Mouse (Mus musculus) R1 (cell line): ENCODE results near the gene Mrpl45.
"Not testable (repeated sequence)": the region's sequence is repeated elsewhere in the genome, so short reads cannot be mapped to it uniquely, and the experiment has no call there.

Experiments
- DNase-seq: peaks from one replicate; pipeline ENCODE4 v3.0.0-alpha.2; 2018; ENCODE audit warnings: low read depth, low spot score

Gene Mrpl45

DNA sequence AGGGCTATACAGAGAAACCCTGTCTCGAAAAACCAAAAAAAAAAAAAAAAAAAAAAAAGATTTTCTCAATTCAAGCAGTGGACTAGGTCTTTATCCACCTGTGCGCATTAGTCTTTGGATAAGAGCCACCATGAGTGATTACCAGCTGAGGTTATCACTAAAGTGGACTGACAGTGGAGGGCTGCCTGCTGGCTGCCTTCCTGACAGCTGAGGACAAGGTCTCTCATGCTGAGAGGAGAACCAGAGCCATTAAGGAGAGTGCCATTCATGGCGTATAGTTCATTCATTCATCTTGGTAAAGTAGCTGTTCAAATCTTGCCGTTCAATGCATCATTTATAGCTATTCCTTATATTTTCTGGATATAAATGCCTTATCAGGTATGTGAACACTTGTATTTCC lies 19.0 kb upstream of the Mrpl45 start:
- no peak for DNase-seq

DNA sequence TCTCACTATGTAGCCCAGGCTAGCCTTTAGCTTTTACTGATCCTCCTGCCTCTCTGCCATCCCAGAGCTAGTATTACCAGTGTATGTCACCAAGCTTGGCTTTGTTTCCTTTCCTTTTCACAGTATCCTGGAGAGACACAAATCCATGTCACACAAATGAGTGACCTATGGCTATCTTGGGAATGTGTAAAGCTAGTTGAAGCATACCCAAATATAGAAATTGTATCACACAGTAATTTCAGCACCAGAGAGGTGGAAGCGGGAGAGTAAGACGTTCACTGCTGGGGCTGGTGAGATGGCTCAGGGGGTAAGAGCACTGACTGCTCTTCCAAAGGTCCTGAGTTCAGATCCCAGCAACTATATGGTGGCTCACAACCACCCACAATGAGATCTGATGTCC lies 15.6 kb upstream of the Mrpl45 start:
- no peak for DNase-seq

DNA sequence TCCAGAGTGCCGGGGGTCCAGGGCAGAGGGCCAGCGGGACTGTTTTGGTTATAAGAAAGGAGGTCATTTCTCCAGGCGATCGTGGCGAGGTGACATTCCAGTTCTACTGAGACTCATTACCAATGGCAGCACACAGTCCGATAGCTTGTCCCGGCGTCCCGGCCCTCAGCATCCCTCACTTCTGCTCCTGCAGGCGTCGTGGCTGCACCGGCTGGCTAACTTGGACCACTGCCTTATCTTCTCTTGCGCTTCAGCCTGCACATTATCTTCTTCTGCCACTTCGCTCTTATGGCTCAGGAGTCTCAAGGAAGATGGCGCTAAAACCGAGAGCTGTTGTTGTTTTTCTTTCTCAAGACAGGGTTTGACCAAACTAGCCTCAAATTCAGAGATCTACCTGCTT lies 14.1 kb upstream of the Mrpl45 start:
- no peak for DNase-seq

DNA sequence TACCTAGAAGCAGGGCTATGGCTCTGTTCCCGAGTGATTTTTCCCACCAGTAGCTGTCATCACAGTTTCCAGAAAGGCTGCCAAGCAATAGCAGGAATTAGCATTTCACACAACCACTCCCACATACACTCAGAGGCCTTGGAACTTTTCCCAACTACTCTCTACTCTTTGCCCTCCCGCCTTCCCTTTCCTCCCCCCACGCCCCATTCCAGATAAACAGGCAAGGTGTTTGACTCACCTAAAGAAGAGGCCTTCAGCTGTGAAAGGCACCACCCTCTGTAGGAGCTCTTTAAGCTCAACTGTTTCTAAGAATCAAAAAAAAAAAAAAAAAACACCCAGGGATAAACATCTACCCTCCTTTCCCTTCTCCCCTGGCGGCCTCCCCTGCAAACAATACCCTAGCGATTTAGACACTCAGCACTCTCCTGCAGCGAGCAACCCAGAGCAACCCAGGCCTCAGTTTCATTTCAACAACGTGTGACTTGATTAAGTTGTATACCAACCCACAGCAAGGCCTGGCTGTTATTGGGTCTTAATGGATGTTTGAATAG lies 13.2 kb upstream of the Mrpl45 start:
- peak; percentile 76 for DNase-seq

DNA sequence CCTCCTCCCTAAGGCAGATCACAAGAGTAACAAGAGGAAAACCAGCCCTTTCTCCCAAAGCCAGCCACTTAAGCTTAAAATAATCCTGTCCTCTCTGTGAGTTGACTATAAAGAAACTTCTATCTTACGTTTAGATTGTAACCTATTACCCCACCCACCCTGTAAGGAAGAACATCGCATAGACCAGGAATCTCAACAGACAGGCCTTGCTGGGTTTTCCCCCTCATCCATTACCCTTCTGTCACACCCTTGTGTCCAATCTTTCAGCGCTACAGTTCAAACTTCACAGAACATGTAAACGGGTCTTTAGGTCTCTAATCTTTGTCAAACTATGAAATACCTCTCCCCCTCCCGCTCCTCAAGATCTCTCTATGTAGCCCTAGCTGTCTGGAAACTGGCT lies 10.9 kb upstream of the Mrpl45 start:
- no peak for DNase-seq

DNA sequence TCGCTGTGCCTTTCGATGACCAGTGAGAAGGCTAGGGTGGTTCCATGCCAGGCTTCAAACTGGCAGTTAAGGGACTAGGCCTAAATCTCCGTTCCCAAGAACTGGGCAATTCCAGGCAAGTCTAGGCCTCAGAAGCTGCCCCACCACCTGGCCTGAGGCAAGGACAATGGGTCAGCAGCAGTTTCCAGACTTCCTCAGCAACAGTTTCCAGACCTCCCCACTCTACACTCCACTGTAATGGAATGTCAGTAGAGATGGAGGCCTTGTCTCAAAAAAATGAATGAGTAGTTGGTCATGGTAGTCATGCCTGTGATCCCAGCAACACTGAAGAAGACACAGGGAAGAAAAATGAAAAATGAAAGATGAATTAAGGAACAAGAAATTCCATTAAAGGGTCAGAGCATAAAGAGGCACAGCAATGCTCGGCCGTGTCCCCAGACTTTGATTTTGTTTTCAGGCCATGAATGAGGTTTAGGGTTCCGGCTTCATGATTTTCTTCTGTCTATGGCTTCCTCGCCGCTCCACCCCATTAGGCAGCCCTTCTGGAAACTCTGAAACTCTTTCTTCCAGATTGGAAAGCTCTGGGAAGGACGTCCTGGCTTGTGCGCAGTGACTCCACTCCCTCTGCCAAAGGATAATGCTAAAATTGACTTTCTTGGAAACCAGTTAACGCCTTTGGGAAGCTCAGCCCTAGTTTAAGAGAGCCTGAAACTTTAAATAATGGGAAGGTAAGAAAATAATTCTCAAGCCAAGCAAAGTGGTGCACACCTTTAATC lies 8.0 kb upstream of the Mrpl45 start:
- DNase-seq = no peak

DNA sequence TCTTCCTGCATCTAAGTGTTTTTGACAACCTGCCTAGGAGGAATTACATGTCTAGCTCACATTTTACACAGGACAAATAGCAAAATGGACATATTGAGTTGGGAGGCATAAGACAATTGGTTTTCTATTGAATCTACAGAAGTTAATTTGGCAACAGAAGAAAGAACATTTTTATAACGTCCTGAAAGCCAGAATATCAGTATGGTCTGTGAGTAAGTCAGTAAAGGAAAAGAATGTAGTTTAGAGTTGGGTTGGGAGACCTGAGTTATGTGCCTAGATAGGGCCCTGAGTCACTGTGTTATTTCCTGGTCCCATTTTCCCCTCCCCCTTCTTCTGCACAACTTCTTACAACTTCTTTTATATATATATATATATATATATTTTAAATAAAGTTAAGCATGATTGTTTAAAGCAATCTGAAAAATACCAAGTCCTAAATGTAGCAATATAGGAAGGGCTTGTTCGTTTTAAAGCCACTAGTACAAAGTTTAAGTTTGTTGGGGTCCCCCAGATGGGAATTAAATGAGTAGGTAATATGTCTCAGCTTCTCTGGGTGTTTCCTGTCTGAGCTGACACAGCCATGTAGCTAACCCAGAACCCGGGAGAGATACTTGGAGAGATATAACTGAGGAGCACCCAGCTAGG lies 6.6 kb upstream of the Mrpl45 start:
- DNase-seq = no peak

DNA sequence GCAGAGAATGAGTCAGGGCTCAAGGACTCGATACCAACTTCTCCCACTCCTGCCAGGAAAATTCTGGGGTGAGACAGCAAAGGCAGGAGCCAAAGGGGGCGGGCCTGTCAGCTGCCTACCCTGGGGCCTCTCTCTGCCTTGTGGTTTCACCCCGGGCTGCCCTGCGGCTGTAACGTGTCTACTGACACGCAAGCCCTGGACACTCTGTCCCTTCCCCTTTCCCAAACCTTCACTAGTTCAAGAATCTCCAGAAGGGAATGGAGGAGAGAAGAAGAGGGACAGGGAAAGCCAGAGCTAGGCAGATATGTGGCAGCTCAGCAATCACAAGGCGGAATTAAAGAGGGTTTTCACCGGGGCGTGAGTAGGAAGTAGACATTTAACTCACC lies 6.1 kb upstream of the Mrpl45 start:
- DNase-seq = peak; percentile 72

DNA sequence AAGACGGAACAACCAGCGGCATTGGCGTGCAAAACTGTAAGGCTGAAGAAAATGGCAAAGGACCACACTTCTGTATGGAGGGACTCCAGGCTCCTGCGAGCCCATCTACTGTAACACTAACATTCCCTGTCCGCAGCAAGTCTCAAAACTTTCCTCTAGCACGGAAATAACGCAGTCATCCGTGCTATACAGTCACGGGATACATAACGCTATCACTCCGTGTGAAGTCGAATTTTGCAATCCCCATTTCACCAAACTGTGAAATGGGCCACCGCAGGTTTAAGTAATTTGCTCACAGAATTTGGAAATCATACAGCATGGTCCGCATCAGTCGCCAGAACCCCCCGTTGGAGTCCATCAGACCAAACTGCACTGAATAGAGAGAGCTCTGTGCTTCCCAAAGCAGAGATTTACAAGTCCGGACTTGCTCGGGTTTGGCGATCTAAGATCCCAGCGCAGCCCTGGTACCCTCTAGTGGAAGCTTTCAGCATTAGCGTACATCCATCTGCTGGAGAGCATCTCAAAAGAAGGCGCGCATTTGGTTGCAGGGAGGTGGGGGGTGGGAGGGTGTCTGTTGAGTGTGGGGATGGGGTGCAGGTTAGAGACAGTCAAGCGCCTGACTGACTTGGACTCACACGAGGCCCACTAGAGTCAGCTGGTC lies 5.5 kb upstream of the Mrpl45 start:
- DNase-seq = peak; percentile 97

DNA sequence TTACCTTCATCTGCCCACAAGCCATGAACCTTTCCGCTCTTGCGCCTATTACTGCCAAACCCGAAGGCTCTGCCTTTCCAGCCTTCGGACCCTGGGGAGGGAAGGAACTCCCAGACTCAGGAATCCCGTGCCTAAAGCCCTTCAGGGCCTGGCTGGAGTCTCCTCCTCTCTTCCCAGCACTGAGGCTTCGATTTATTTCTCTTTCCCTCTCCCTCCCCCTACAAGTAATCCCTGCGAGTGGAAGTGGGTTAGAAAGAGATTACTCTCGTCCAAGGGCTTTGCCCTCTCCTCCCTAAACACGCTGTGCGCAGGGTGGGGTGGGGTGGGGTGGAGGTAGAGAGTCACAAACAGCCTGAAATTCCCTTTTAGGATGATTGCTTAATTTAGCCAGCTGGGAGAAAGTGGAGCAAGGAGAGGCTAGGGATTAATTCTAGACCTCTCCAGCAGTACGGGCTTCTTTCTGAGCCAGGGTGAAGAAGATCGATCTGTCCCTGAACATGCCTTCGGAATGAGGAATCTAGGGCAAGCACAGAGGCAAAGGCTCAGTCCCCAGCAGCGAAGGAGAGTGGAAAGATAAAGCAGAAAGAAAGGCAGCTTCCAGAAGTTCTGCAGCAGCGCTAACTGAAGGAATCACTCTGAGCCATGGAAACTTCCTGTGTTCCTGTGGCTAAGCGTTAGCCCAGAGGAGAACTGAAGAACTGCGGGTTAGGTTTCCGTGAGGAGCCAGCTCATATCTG lies 4.5 kb upstream of the Mrpl45 start:
- peak; percentile 83 for DNase-seq

DNA sequence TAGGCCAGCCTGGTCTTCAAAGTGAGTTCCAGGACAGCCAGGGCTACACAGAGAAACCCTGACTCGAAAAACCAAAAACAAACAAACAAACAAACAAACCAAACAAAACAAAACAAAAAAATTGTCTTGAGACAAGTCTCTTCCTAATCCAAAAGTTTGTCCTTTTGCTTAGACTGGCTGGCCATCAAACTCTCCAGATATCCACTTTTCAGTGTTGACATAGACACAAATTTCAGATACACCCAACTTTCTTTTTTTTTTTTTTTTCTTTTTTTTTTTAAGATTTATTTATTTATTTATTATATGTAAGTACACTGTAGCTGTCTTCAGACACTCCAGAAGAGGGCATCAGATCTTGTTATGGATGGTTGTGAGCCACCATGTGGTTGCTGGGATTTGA lies 2.6 kb upstream of the Mrpl45 start:
- not testable (repeated sequence) for DNase-seq

DNA sequence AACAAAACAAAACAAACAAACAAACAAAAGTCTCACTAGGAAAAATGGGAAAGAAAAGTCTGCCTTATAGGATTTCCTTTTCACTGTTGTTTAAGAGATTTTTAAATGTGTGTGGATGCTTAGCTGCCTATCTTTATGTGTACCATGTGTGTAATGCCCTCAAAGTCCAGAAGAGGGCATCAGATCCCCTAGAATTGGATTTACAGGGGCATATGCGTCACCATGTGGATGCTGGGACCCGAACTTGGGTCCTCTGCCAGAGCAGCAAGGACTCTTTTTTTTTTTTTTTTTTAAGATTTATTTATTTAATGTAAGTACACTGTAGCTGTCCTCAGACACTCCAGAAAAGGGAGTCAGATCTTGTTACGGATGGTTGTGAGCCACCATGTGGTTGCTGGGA lies 1.4 kb upstream of the Mrpl45 start:
- peak; percentile 89 for DNase-seq

DNA sequence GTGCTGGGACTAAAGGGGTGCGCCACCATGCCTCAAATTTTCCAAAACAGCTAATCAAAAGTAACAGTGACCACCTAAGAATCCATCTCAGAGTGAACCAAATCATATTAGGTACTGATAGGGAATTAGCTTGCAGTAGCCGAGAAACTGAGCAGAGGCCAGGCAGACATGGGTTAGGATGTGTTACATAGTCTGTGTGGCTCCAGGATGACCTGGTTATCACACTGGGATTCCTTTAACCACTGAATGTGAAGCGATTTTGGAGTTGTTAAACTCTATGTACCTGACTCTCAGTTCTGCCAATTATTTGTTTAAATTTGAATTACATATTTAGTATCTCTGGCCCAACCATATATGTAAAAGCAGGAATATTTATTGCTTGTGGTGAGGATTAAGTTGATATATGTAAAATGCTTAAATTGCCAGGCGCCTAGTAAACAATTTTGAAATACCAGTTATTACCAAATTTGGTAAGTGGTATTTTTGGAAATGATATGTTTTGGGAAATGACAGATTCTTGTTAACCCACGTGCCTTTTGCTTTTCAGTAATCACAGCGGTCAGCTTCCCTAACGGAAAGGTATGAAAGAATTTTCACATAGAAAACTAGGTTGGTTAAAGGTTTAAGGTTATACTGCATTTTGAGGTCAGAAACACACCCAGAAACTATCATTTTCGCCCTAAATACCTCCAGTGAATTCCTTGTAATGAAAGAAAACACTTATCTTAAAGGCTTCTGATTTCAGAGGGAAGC lies 589 bp upstream of the Mrpl45 start:
- DNase-seq = no peak

DNA sequence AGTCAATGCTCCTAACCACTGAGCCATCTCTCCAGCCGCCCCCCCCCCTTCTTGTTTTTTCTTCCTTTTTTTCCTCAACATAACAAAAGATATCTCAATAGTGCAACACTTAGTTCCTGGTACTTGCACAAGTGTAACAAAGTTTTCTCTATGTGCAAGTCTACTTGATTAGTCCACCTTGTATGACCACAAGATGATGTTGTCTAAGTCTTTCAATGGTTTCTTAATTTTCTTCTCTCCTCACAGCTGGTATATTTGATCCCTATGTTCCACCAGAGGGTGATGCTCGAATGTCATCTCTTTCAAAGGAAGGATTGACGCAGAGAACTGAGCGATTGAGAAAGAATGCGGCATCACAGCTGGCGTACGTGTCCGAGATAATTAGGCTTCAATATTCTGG lies 5.7 kb downstream of the Mrpl45 start:
- DNase-seq = no peak

DNA sequence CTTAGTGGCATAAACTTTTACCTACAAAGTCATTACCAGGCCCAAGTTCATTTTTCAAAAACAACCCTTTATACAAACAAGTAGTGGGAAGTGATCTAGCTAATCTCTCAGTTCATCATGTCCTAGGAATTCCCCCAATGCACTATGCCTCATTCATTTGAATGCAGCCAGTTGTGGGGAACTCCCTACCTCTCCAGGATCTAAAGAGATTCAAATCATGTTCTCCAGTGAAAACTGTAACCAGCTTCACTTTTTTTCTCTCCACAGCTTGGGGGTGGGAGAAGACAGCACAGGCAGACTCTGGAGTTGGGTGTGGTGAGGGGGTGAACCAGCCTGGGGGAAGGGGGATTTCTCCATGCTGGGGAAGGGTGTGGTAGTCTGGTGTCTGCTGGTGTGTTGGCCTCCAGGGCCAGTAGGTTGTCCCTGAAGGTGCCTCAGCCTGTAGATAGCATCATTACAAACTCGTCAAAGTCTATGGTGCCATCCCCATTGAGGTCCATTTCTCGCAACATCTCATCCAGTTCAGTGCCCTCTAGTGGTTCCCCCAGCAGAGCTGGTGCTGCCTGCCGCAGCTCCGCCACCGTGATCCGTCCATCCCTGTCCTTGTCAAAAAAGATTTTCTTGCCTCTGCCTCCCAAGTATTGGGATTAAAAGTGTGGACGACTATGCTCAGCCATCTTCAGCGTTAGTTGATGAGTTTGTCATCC lies 6.5 kb downstream of the Mrpl45 start:
- peak; percentile 89 for DNase-seq

DNA sequence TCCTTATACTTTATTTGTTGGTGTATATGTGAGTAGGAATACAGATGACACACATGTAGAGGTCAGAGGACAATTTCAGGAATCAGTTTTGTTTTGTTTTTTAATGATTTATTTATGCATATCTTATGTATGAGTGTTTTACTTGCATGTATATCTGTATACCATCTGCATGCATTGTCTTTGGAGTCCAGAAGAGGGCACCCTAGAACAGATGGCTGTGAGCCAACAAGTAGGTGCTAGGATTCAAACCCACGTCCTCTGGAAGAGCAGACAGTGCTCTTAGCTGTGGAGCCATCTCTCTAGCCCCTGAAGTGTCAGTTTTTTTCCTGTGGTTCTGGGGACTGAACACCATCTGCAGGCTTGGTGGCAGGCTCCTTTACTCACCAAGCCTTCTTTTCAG lies 9.7 kb downstream of the Mrpl45 start:
- DNase-seq = peak; percentile 73

DNA sequence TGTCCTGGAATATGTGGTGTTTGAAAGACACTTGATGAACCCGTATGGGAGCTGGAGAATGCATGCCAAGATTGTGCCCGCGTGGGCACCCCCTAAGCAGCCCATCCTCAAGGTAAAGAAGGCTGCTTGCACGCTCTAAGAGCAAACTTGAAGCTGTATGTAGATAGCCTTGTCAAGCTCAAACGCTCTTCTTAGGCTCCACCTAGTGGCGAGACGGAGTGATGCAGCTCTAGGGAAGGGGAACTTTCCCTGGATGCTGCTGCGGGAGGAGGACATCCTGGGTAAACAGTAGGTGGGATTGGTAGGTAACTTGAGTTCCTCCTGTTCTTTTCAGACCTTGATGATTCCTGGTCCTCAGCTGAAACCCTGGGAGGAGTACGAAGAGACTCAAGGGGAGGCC lies 12.6 kb downstream of the Mrpl45 start:
- DNase-seq = peak; percentile 89

DNA sequence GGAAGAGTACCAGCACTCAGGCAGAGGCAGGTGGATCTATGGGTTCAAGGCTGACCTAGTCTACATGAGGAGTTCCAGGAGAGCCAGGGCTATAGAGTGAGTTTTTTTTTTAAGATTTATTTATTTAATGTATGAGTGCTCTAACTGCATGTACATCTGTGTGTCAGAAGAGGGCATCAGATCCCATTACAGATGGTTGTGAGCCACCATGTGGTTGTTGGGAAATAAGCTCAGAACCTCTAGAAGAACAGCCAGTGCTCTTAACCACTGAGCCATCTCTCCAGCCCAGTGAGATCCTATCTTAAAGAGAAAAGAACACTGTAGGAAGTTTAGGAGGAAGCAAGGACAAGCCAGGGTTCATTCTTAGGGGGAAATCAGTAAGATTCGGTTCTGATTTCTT lies 14.8 kb downstream of the Mrpl45 start:
- DNase-seq = no peak

DNA sequence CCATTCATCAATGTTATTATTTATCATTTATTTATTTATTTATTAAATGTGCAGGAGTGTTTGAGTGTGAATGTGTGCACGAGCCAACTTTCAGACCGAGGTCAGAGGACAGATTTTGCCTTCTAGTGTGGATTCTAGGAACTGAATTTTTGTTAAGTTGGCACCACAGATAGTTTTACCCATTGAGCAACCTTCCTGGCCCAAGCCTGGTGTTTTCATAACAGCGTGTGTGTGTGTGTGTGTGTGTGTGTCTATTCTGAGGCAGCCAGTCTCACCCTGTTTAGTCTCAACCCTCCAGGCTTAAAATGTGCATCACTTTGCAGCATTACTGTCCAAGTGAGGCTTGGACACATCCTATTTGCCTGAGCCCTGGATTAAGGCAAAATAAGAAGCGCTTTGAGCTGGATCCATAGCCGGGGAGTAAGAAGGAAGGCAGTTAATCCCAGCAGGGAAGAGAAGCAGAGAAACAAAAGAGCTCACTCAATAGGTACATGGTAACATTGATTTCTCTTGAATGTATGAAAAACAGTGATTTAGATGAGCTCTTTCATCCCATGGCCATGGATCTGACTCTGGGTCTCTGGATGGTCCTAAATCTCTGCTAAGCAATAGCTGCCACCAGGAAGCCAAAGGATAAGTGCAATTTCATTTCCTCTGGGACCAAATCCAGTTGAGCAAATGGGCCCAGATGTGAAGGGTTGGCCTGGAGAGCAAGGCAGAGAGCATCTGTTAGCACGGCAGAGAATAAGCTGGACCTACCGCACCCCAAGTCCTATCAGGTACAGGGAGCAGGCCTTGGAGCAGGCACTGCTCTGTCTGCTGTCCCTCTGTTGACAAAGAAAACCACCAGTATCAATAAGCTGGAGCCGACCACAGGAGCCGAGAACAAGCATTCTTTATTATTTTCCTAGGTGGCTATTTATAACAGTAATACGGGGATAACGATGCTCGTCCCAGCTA lies 16.0 kb downstream of the Mrpl45 start:
- DNase-seq = no peak
